Mouse (Mus musculus) intestine, embryonic 14.5 days (tissue): ENCODE results near the gene Cox11. TPM values are rescaled to one million over a fixed set of nuclear protein-coding genes. Genes with fewer than 3 reads are reported as not detected.

Source experiments
- ATAC-seq: fragments of 200-750 bp; cut with Nextera tagmentation; replicated peaks from 2 replicates; pipeline ENCODE4 v1.8.0; 2017; ENCODE audit warnings: low read depth, moderate number of reproducible peaks, moderate TSS enrichment, moderate library complexity; ENCODE audit not compliant: low FRiP score, low TSS enrichment
- DNase-seq: peaks from one replicate; pipeline ENCODE4 v3.0.0-alpha.2; 2018; ENCODE audit warnings: low spot score
- H3K27ac ChIP-seq: fragments of 300-500 bp; sonication (generic); 2 replicates; pipeline ENCODE4 v1.5.1; 2014; ENCODE audit warnings: low read depth, mild to moderate bottlenecking, control low read depth
- H3K27me3 ChIP-seq: fragments of 300-500 bp; sonication (generic); replicated peaks from 2 replicates; pipeline ENCODE4 v1.6.1; 2014; ENCODE audit warnings: low read length, control low read depth; ENCODE audit not compliant: control insufficient read depth, insufficient read depth
- H3K36me3 ChIP-seq: fragments of 300-500 bp; sonication (generic); 2 replicates; pipeline ENCODE4 v1.6.1; 2014; ENCODE audit warnings: low read length, control low read depth; ENCODE audit not compliant: control insufficient read depth, insufficient read depth
- H3K4me1 ChIP-seq: fragments of 300-500 bp; sonication (generic); replicated peaks from 2 replicates; pipeline ENCODE4 v1.6.1; 2014; ENCODE audit warnings: low read length, control low read depth, mixed read lengths; ENCODE audit not compliant: control insufficient read depth, insufficient read depth
- H3K4me2 ChIP-seq: fragments of 300-500 bp; sonication (generic); 2 replicates; pipeline ENCODE4 v1.6.1; 2014; ENCODE audit warnings: low read length
- H3K4me3 ChIP-seq: fragments of 300-500 bp; sonication (generic); 2 replicates; pipeline ENCODE4 v1.5.1; 2014; ENCODE audit warnings: low read depth, low read length, control low read depth, mixed read lengths
- H3K9ac ChIP-seq: fragments of 300-500 bp; sonication (generic); 2 replicates; pipeline ENCODE4 v1.6.1; 2014; ENCODE audit warnings: mild to moderate bottlenecking, low read length
- H3K9me3 ChIP-seq: fragments of 300-500 bp; sonication (generic); 2 replicates; pipeline ENCODE4 v1.6.1; 2016; ENCODE audit warnings: low read length, control low read depth; ENCODE audit not compliant: control insufficient read depth
- WGBS: fragments of 180-500 bp; shearing (Covaris S2); extraction: QIAGEN DNeasy Blood & Tissue Kit; methylation state at CpG from one replicate; pipeline ENCODE4 v1.1.7; 2014; 5-methylcytosine and 5-hydroxymethylcytosine counted together
- polyA plus RNA-seq: library from polyadenylated mRNA; unstranded; fragments of >200 nt; fragmentation: Nextera tagmentation; extraction: Ambion mirVana; gene quantifications from 2 replicates; pipeline ENCODE4 v1.2.1, GENCODE M21; 2014

The Cox11 gene
- polyA plus RNA-seq, 1 experiment from 2014 or later, result 25.9 TPM

DNA sequence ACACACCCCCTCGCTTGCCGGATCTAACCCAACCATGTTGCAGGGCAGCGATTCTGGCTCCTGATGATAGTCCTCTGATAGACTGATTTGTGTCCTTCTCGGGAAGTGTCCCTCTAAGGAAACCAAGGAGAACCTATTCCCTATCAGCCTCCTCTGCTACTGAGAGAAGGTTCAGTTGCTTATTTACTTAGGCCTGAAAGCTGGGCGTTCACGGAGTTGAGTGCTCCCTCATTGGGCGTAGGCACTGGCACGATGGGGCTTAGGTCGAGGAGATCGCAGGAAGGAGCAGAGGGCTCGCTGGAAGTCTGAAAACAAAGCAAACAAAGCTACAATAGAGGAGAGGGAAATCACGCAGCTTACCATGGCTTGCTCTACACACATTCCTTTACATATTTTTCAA is 19.6 kb downstream of the Cox11 start:
- Histone ChIP-seq H3K36me3 (peaks cover 31% of the 10 kb centered on the region), H3K4me2 (no peak overlapping the region), H3K4me3 (no peak overlapping the region), H3K27me3 (no peaks in the 10 kb centered on the region), H3K27ac (no peak overlapping the region), H3K9me3 (no peaks in the 10 kb centered on the region), H3K9ac (no peak overlapping the region), H3K4me1 (no peaks in the 10 kb centered on the region)
- WGBS, result 87% methylated on average over 12 of the region's 12 CpGs
- no peak for ATAC-seq
- no peak for DNase-seq

DNA sequence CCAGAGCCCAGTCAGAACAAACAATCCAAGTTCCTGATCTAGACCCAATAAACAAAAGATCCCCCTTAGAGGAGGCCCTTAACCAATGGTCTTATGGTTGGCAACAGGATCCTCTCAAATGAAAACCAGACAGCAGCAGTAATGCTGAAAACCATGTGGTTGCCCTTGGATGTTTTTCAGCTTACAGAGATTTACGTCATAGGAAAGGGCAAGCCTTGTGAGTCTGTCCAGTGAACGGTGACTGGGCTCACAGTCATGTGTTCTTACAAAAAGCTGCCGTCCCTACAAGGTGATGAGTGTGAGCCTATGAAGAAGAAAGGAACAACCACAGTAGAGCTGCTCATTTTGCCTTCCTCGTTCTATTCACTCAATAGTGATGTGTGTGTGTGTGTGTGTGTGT is 22.7 kb downstream of the Cox11 start:
- WGBS, result 79% methylated on average over 4 of the region's 4 CpGs
- H3K4me2 ChIP-seq, result no peak overlapping the region
- ATAC-seq, result no peak
- no peaks in the 10 kb centered on the region for H3K27me3 ChIP-seq
- no peaks in the 10 kb centered on the region for H3K9me3 ChIP-seq
- DNase-seq, result no peak
- H3K9ac ChIP-seq, result no peak overlapping the region
- no peak overlapping the region for H3K27ac ChIP-seq
- H3K4me3 ChIP-seq, result no peak overlapping the region
- peaks cover 29% of the 10 kb centered on the region for H3K36me3 ChIP-seq
- peaks cover 24% of the 10 kb centered on the region for H3K4me1 ChIP-seq

DNA sequence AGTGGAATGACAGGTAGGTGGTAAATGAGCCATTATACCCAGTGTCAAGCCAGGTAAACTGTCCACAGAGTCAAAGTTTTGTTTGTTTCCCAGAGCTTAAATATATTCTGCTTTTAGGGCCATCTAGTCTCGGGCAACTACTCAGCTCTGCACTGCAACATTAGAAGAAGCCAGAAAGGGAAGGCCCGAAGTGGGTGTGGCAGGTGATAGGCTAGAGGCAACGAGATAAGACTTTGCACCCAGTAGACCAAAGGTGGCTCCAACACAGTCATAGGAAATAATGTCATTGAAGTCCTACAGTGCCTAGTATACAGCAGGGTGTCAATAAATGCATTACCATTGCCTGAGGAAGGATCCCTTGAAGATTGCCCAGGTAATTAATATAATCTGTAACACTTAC is 25.1 kb downstream of the Cox11 start:
- H3K9ac ChIP-seq, result no peak overlapping the region
- 54% methylated on average over 3 of the region's 3 CpGs for WGBS
- no peaks in the 10 kb centered on the region for H3K9me3 ChIP-seq
- H3K4me2 ChIP-seq, result no peak overlapping the region
- H3K27ac ChIP-seq, result no peak overlapping the region
- ATAC-seq, result no peak; the same call in 1 of the 2 replicates
- H3K4me3 ChIP-seq, result no peak overlapping the region
- H3K27me3 ChIP-seq, result no peaks in the 10 kb centered on the region
- no peak for DNase-seq
- H3K4me1 ChIP-seq, result peaks cover 31% of the 10 kb centered on the region
- H3K36me3 ChIP-seq, result peaks cover 8% of the 10 kb centered on the region; the same call in 1 of the 2 replicates

DNA sequence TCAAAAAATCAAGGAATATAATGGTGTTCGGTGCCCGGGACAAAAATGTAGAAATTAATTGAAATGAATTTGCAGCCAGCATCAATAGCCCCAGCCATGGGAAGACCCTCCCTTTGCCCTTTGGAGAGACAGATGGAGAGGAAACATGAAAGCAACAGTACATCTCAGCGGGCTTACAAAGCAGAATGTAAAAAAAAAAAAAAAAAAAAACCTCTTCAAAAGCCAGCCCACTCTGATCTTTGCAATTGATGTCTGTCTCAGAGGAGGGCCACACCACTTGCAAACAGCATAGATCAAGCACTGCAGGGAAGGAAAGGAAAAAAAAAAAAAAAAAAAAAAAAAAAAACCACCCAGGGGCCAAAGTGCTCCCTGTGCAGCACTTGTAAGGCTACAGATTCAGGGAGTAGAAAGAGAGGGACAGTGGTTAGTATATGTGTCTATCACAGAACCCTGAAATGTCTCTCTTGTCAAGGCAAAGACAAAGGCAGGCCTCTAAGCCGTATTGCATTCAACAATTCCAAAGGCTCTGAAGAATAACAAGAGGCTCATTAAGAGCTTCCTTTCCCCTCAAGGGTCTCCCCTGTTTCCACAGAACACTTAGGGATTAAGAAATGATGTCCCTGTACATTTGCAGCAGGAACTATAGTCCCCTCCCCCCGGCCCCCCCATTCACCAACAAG is 25.8 kb downstream of the Cox11 start:
- peak overlapping the region; percentile 22; the same call in 1 of the 2 replicates for H3K4me2 ChIP-seq
- no peak overlapping the region for H3K9ac ChIP-seq
- 39% methylated on average over 5 of the region's 5 CpGs for WGBS
- H3K27ac ChIP-seq, result peak overlapping the region; percentile 68
- H3K9me3 ChIP-seq, result no peaks in the 10 kb centered on the region
- no peak for DNase-seq
- H3K27me3 ChIP-seq, result no peaks in the 10 kb centered on the region
- H3K4me1 ChIP-seq, result peaks cover 31% of the 10 kb centered on the region
- H3K4me3 ChIP-seq, result no peak overlapping the region
- ATAC-seq, result no peak
- H3K36me3 ChIP-seq, result peaks cover 8% of the 10 kb centered on the region; the same call in 1 of the 2 replicates

DNA sequence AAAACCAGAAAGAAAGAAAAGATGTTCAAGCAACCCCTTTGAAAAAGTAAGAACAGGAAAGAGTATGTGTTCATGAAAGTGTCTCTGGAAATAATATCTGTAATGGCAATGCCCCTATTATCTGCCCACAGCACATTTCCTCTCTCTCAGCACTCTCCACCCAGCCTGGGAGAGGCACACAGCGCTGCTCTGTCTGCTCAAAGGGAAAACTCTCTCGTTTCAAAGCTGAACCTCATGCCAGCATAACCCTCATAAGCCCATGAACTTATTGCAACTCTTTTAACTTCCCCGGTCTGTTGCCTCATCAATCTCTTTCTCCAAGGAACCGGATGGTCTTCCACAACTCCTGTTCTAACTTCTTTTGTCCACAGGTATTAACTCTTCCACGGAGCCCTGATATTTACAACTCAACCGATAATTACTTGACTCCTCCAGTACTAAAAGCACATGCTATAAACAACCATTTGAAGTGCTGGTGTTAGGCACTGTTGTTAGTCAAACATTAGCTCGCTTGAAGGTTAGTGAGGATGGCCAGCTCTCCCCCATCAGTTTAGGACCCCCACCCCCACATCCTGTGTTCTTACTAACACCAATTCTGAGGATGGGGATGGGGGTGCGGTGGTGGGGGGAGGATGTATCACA is 26.5 kb downstream of the Cox11 start:
- DNase-seq, result no peak
- Histone ChIP-seq H3K9me3 (no peaks in the 10 kb centered on the region), H3K36me3 (peaks cover 9% of the 10 kb centered on the region; the same call in 1 of the 2 replicates), H3K9ac (no peak overlapping the region), H3K27ac (peak overlapping the region; percentile 68), H3K4me1 (peaks cover 31% of the 10 kb centered on the region), H3K27me3 (no peaks in the 10 kb centered on the region), H3K4me2 (peak overlapping the region; percentile 22), H3K4me3 (no peak overlapping the region)
- WGBS, result 2% methylated on average over 8 of the region's 8 CpGs
- ATAC-seq, result peak; percentile 47; the same call in 1 of the 2 replicates

DNA sequence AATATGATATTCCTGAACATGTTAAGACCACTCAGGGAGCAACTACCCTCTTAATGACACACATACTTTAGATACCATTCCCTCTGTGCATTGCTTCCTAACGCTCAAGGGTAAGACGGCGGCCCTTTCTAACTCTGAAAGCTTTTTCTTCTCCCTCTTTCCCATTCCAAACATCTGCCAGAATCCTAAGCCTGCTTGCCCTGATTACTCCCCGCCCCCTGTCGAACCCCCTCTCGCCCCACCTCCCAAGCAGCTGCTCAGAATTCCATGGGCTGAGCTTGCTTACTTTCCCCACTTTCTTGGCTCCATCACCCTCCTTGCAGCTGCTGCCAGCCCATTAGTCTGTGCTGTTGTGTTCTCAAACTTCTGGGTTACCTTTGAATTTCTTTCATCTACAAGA is 27.2 kb downstream of the Cox11 start:
- ATAC-seq (0 out of 2 replicates have a peak, but pooled peaks have one; percentile 32), DNase-seq (no peak)
- Histone ChIP-seq H3K36me3 (peaks cover 9% of the 10 kb centered on the region; the same call in 1 of the 2 replicates), H3K27me3 (no peaks in the 10 kb centered on the region), H3K4me2 (peak overlapping the region; percentile 22), H3K4me3 (no peak overlapping the region), H3K9ac (no peak overlapping the region), H3K27ac (peak overlapping the region; percentile 68), H3K4me1 (peaks cover 31% of the 10 kb centered on the region), H3K9me3 (no peaks in the 10 kb centered on the region)
- 3% methylated on average over 6 of the region's 6 CpGs for WGBS

DNA sequence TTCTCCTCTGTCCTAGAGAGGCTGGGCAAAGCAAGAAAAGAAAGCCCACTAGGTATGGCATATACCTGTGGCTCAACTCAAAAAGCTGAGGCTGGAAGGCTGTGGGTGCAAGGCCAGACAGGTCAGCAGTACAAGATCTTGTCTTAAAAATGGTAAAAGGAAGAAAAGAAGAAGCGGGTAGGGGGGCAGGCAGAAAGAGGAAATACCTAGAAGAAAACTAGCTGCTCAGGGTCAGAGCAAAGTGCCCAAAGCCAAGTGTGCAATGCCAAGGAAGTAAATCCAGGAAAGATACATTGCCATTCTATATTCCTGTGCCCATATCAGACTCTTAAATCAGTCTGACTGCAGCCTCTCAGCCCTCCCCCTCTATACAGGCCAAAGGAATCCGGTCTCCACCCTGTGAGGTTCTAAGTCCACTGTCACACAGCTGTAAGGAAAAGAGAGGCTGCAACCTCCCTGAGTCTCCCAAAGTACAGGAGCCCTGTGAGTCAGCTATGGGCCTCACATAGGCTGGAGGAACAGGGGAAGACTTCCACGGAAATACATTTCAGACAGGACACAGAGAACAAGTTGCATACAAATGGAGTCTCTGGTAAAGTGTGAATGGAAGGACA is 28.3 kb downstream of the Cox11 start:
- Histone ChIP-seq H3K4me3 (no peak overlapping the region), H3K9ac (no peak overlapping the region), H3K9me3 (no peaks in the 10 kb centered on the region), H3K27ac (peak overlapping the region; percentile 68), H3K4me1 (peaks cover 31% of the 10 kb centered on the region), H3K36me3 (0 out of 2 replicates have a peak, but pooled peaks cover 3% of the 10 kb centered on the region), H3K4me2 (no peak overlapping the region), H3K27me3 (no peaks in the 10 kb centered on the region)
- DNase-seq (no peak), ATAC-seq (peak; percentile 42; the same call in 1 of the 2 replicates)
- WGBS, result 47% methylated on average over 3 of the region's 3 CpGs

DNA sequence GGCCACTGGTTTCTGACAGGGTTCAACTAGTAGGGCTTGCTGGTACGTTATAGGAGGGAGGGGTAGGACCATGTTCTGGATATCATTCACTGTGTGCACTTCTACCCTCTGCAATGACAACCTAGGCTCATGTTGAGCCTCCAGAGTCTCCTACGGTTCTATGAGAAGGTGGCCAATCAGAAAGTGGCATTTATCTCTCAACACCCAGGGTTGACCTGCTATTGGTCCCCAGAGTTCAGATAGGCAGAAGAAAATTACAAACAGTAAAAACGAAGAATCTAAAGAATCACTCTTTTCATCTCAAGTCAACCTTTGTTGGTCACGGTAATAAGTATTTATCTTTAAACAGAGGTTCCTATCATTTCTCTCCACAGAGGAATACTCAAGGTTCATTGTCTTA is 28.9 kb downstream of the Cox11 start:
- H3K4me2 ChIP-seq, result no peak overlapping the region

More for the DNA sequence above, 28.9 kb downstream of the Cox11 start:
- Histone ChIP-seq H3K4me1 (peaks cover 31% of the 10 kb centered on the region), H3K4me3 (no peak overlapping the region), H3K9ac (no peak overlapping the region), H3K36me3 (0 out of 2 replicates have a peak, but pooled peaks cover 3% of the 10 kb centered on the region), H3K27ac (peak overlapping the region; percentile 30; the same call in 1 of the 2 replicates), H3K9me3 (no peaks in the 10 kb centered on the region), H3K27me3 (no peaks in the 10 kb centered on the region)
- 80% methylated on average over 4 of the region's 4 CpGs for WGBS
- ATAC-seq (no peak), DNase-seq (no peak)
